Mouse (Mus musculus) embryonic fibroblast, embryonic 13.5 days (primary cell): Measurements from ENCODE around the gene Mettl6. TPM values are rescaled to one million over a fixed set of nuclear protein-coding genes. Genes with fewer than 3 reads are reported as not detected.
"Not testable (repeated sequence)": the region's sequence is repeated elsewhere in the genome, so short reads cannot be mapped to it uniquely, and the experiment has no call there.

Source experiments
- H3K27ac ChIP-seq: 2 replicates; pipeline ENCODE4 v1.5.1; 2012; ENCODE audit warnings: low read length, control low read depth, inconsistent platforms; ENCODE audit not compliant: insufficient read depth
- H3K4me1 ChIP-seq: 2 replicates; pipeline ENCODE4 v1.6.1; 2011; ENCODE audit warnings: low read length; ENCODE audit not compliant: control insufficient read depth, insufficient read depth
- H3K4me3 ChIP-seq: 2 replicates; pipeline ENCODE4 v1.5.1; 2011; ENCODE audit warnings: mild to moderate bottlenecking, control low read depth, low read length; ENCODE audit not compliant: insufficient read depth
- CTCF ChIP-seq: IDR thresholded peaks from 2 replicates; pipeline ENCODE4 v1.5.1; 2011; ENCODE audit warnings: mild to moderate bottlenecking, control low read depth, low read length, moderate library complexity, borderline replicate concordance; ENCODE audit not compliant: insufficient read depth
- POLR2A ChIP-seq: IDR thresholded peaks from 2 replicates; pipeline ENCODE4 v1.6.1; 2011; ENCODE audit warnings: low read depth, mild to moderate bottlenecking, control low read depth, low read length, moderate library complexity
- polyA plus RNA-seq: library from polyadenylated mRNA; stranded (reverse); fragments of >200 nt; gene quantifications from 2 replicates; pipeline ENCODE4 v1.2.4, GENCODE M21; 2011; ENCODE audit warnings: low read depth; ENCODE audit not compliant: missing spikeins, insufficient read length

The Mettl6 gene
- polyA plus RNA-seq, 1 experiment, result 55.8 TPM

GRCm38 (mm10) chr14:31488055-31488454 is 6.8 kb downstream of the Mettl6 start:
- TF ChIP-seq CTCF (no peak), POLR2A (no peak)
- no peak overlapping the region for H3K27ac ChIP-seq

GRCm38 (mm10) chr14:31486465-31486864 is 8.4 kb downstream of the Mettl6 start:
- H3K27ac ChIP-seq, result no peak overlapping the region
- H3K4me3 ChIP-seq, result no peak overlapping the region
- H3K4me1 ChIP-seq, result no peaks in the 10 kb centered on the region
- TF ChIP-seq CTCF, result peak; percentile 27; the same call in 1 of the 2 replicates
- TF ChIP-seq POLR2A, result no peak

More at GRCm38 (mm10) chr14:31488055-31488454, 6.8 kb downstream of the Mettl6 start:
- H3K4me1 ChIP-seq, result peaks cover 3% of the 10 kb centered on the region; the same call in 1 of the 2 replicates
- H3K4me3 ChIP-seq, result no peak overlapping the region

- TF ChIP-seq POLR2A, result no peak
- TF ChIP-seq CTCF, result no peak
- Histone ChIP-seq H3K27ac (no peak overlapping the region), H3K4me3 (no peak overlapping the region)
These were observed 12.4 kb downstream of the Mettl6 start for GRCm38 (mm10) chr14:31482417-31482816.

GRCm38 (mm10) chr14:31473297-31473696 is 21.5 kb downstream of the Mettl6 start:
- Histone ChIP-seq H3K4me1 (no peaks in the 10 kb centered on the region), H3K4me3 (no peak overlapping the region), H3K27ac (no peak overlapping the region)
- no peak for TF ChIP-seq CTCF
- no peak for TF ChIP-seq POLR2A

More at GRCm38 (mm10) chr14:31482417-31482816, 12.4 kb downstream of the Mettl6 start:
- no peaks in the 10 kb centered on the region for H3K4me1 ChIP-seq

GRCm38 (mm10) chr14:31472451-31473061 is 22.3 kb downstream of the Mettl6 start:
- Histone ChIP-seq H3K27ac (no peak overlapping the region), H3K4me1 (no peaks in the 10 kb centered on the region), H3K4me3 (no peak overlapping the region)
- TF ChIP-seq POLR2A (no peak), CTCF (no peak)

GRCm38 (mm10) chr14:31469711-31470110 is 25.1 kb downstream of the Mettl6 start:
- H3K27ac ChIP-seq, result no peak overlapping the region
- TF ChIP-seq POLR2A, result no peak
- TF ChIP-seq CTCF, result no peak
- no peak overlapping the region for H3K4me3 ChIP-seq
- H3K4me1 ChIP-seq, result no peaks in the 10 kb centered on the region

- no peak overlapping the region for H3K4me3 ChIP-seq
- H3K27ac ChIP-seq, result no peak overlapping the region
- H3K4me1 ChIP-seq, result no peaks in the 10 kb centered on the region
- TF ChIP-seq CTCF (no peak), POLR2A (no peak)
These were observed 30.7 kb downstream of the Mettl6 start for GRCm38 (mm10) chr14:31464176-31464575.

- no peak overlapping the region for H3K27ac ChIP-seq
- H3K4me3 ChIP-seq, result no peak overlapping the region
- TF ChIP-seq CTCF, result no peak
- TF ChIP-seq POLR2A, result no peak
- no peaks in the 10 kb centered on the region for H3K4me1 ChIP-seq
These were observed 32.0 kb downstream of the Mettl6 start for GRCm38 (mm10) chr14:31462886-31463285.

- H3K27ac ChIP-seq, H3K4me1 ChIP-seq, H3K4me3 ChIP-seq: not testable (repeated sequence)
These were observed 32.6 kb downstream of the Mettl6 start for GRCm38 (mm10) chr14:31462226-31462625.

GRCm38 (mm10) chr14:31458006-31458405 is 36.8 kb downstream of the Mettl6 start:
- no peak overlapping the region for H3K27ac ChIP-seq
- H3K4me3 ChIP-seq, result no peak overlapping the region
- TF ChIP-seq POLR2A, result no peak
- no peak for TF ChIP-seq CTCF
- no peaks in the 10 kb centered on the region for H3K4me1 ChIP-seq
